Mouse (Mus musculus) testis, adult 2 months (tissue): ENCODE results near the gene Itpr1.

Source experiments
- CTCF ChIP-seq: fragments of 200-500 bp; IDR thresholded peaks from 2 replicates; pipeline ENCODE4 v1.5.1; 2012; ENCODE audit warnings: low read depth, mild to moderate bottlenecking, inconsistent platforms, low read length, moderate library complexity; ENCODE audit not compliant: control insufficient read depth, insufficient read depth, insufficient replicate concordance
- POLR2A ChIP-seq: fragments of 200-500 bp; IDR thresholded peaks from 2 replicates; pipeline ENCODE4 v1.6.1; 2012; ENCODE audit warnings: low read depth, mild to moderate bottlenecking, inconsistent platforms, low read length, moderate library complexity; ENCODE audit not compliant: control insufficient read depth

GRCm38 (mm10) chr6:108509320-108509719 is 296.4 kb downstream of the Itpr1 start:
- no peak for TF ChIP-seq POLR2A
- no peak for TF ChIP-seq CTCF
